Mouse (Mus musculus) CD4-positive naive resting alpha-beta T cell, adult 57 days (primary cell): Measurements from ENCODE around the gene Gsk3b. TPM values are rescaled to one million over a fixed set of nuclear protein-coding genes. Genes with fewer than 3 reads are reported as not detected.

Source experiments
- total RNA-seq: library from RNA; stranded (reverse); gene quantifications from one replicate; pipeline ENCODE4 v1.2.4, GENCODE M21; 2023

The Gsk3b gene
- 85.9 TPM for total RNA-seq

DNA sequence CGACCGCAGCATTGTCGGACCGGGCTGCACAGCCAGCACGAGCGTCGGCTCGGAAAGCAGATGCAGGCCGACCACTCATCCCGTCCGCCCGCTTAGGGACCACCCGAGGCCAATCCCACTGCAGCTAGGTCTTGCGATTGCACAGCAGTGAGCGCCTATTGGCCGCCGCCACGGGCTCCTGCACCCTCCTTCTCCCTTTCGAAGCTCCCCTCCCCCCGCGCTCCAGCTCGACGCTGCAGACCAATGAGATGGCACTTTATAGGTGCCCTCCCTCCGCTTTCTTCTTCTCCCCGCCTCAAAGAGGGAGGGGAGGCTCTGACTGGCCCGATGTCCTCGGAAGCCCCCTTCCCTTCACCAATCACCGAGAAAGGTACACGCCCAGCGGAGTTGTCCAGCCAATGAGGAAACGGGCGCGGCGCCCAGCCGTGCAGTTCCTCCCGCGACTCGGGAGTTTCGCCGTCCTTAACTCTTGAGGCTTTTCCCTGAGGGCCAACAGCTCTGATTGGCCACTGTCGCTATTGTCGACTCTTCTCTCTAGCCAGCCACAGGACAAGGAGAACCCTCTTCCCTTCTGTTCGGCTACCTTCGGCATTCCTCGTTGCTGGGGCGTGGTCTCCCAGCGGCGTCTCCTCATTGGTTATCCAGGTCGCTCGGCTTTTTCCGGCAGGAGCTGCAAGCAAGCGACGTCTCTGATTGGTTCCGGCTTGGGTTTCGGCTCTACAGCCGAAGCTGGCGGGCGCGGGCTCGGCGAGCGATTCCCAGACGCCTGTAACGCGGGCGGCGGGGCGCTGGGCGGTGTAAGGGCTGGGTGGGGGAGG is at the start of gene Gsk3b:
Gsk3b (plus strand) TSS at position 373 of the 818 bp plus-strand sequence.

DNA sequence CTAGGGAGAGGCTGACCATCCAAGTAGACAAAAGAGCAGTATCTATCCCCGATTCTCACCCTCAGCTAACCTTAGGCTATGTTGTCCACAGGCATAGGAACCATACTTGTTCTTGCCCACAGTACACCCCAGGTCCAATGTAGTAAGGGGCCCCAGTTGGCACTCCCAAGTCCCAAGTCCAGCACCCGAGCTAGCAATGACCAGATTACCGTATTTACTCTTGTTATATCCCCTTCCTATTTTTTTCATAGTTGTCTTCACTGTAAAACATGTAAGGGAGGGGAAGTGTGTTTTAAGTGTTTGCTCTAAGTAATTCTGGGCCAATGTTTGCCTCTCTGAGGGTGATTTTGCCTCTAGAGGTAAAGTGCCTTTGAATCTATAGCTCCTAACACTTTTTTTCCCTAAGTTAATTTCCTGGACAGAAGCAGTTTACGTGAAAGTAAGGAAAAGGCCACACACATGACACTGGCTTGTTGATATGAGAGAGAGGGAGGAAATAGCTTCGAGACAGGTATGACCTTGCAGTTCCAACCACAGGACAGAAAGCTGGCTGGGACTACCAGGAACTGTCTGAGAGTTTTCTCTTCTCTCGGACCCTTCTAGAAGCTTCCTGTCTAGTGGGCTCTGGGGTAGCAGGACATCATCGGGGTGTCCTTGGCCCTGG is 206.0 kb downstream of the Gsk3b start, which contains the start of gene Nr1i2:
Nr1i2 (minus strand) TSS at position 140 of the 664 bp plus-strand sequence.

Other genes with a start within 250 kb of the Gsk3b start
- gene Gm36028, start 227.9 kb upstream of the Gsk3b start, total RNA-seq = not detected
- gene Lrrc58, start 220.6 kb upstream of the Gsk3b start, total RNA-seq = 33.6 TPM
- gene Gpr156, start 172.5 kb upstream of the Gsk3b start, total RNA-seq = 0.12 TPM
- not detected for gene Nr1i2, start 205.8 kb downstream of the Gsk3b start, total RNA-seq